Mouse (Mus musculus): ENCODE measurements around the gene Lcn2. TPM values are rescaled to one million over a fixed set of nuclear protein-coding genes. Genes with fewer than 3 reads are reported as not detected.

Lcn2 gene
- total and polyA plus RNA-seq, 3 experiments: not detected

DNA sequence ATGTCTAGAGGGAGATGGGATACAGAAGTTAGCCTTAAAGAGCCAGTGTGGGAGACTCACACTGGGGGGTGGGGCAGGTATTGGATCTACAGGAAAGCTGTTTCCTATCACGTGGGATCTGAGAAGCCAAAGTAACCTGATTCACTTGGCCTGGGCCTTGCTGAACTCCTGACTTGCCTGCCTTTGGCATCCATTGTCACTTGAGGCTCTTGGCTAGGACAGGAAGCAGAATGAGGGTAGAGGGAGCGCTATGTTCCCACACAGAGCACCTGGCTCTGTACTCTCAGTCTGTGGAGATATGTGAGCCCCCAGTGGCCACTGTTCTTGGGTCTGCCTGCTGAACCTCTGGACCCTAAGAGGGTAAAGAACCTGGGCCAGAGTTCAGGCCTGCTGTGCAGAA, 28.5 kb upstream of the Lcn2 start:
- Histone ChIP-seq H3K4me3 (replicated peaks in 1 of 3; ENCODE audit: low read depth in 2 of 3, low read length in 2 of 3, poor library complexity in 1 of 3) (no peak overlapping the region), H3K79me2 (replicated peaks; ENCODE audit: control insufficient read depth, extremely low read depth, insufficient read depth, poor library complexity, severe bottlenecking) (no peaks in the 10 kb centered on the region), H3K4me2 (ENCODE audit: insufficient read depth, low read depth, poor library complexity, severe bottlenecking) (no peak overlapping the region), H3K27ac (ENCODE audit: insufficient read depth, low read depth) (no peak overlapping the region), H3K36me3 (replicated peaks in 1 of 2; ENCODE audit: control insufficient read depth in 1 of 2, insufficient read depth in 1 of 2, low read length in 1 of 2) (peaks cover 59 to 79% of the 10 kb centered on the region in 2 experiments), H3K9ac (ENCODE audit: insufficient read depth, low read depth) (no peak overlapping the region), H3K4me1 (ENCODE audit: control insufficient read depth in 1 of 2, insufficient read depth in 2 of 2) (peaks cover 0 to 4% of the 10 kb centered on the region in 2 experiments; a peak in 2 of 4 replicates), H3K27me3 (replicated peaks) (no peaks in the 10 kb centered on the region), H3K9me3 (replicated peaks; ENCODE audit: low read length) (no peaks in the 10 kb centered on the region)
- in situ Hi-C loops (cut with MboI; ENCODE audit: low pct_ligation_motif_present, low pct_unique_long_range_greater_than_20kb, low sequenced_read_pairs) (loop anchor here (5.0 kb wide), 1 partner anchor 36 kb away; the partner anchor contains the start of genes Naif1 and Slc25a25), dilution Hi-C loops (cut with MboI; ENCODE audit: extremely low pct_ligation_motif_present, extremely low pct_unique_long_range_greater_than_20kb, low sequenced_read_pairs) (no loop called here)
- TF ChIP-seq CTCF (conservative IDR thresholded peaks at IDR 0.05 in 1 of 2, IDR thresholded peaks at IDR 0.05 in 1 of 2; ENCODE audit: low read depth in 2 of 2, low read length in 2 of 2) (no peak), MAX (IDR thresholded peaks at IDR 0.05; ENCODE audit: low read length) (no peak), MXI1 (IDR thresholded peaks at IDR 0.05; ENCODE audit: low read depth, low read length) (no peak), UBTF (IDR thresholded peaks at IDR 0.05; ENCODE audit: low read depth, low read length) (no peak), MYC (IDR thresholded peaks at IDR 0.05; ENCODE audit: low read depth, low read length) (no peak), USF2 (conservative IDR thresholded peaks at IDR 0.05; ENCODE audit: low read depth, low read length) (no peak), PAX5 (IDR thresholded peaks at IDR 0.05; ENCODE audit: low read length) (no peak), POLR2AphosphoS2 (IDR thresholded peaks at IDR 0.05; ENCODE audit: low read depth, low read length) (no peak), BHLHE40 (IDR thresholded peaks at IDR 0.05; ENCODE audit: low read depth, low read length) (no peak), NELFE (IDR thresholded peaks at IDR 0.05; ENCODE audit: low read depth, low read length) (no peak), TBP (conservative IDR thresholded peaks at IDR 0.05; ENCODE audit: low read depth, low read length) (no peak), RCOR1 (conservative IDR thresholded peaks at IDR 0.05; ENCODE audit: low read depth, low read length) (no peak), EP300 (IDR thresholded peaks at IDR 0.05; ENCODE audit: low read length) (no peak), MAZ (IDR thresholded peaks at IDR 0.05; ENCODE audit: low read depth, low read length) (no peak), RAD21 (IDR thresholded peaks at IDR 0.05; ENCODE audit: low read depth, low read length) (no peak), CHD2 (IDR thresholded peaks at IDR 0.05; ENCODE audit: low read length) (no peak), MAFK (IDR thresholded peaks at IDR 0.05; ENCODE audit: insufficient replicate concordance, low read length) (no peak)
- DNase-seq (ENCODE audit: extremely low read depth): no peak

- H3K27ac ChIP-seq (ENCODE audit: insufficient read depth, low read depth): no peak overlapping the region
Observed at GRCm38 (mm10) chr2:32415801-32416200, 27.7 kb upstream of the Lcn2 start.

More at GRCm38 (mm10) chr2:32415801-32416200, 27.7 kb upstream of the Lcn2 start:
- H3K9ac ChIP-seq (ENCODE audit: insufficient read depth, low read depth): no peak overlapping the region
- H3K4me3 ChIP-seq (replicated peaks in 1 of 3; ENCODE audit: low read depth in 2 of 3, low read length in 2 of 3, poor library complexity in 1 of 3): no peak overlapping the region
- no peaks in the 10 kb centered on the region for H3K27me3 ChIP-seq (replicated peaks)
- TF ChIP-seq EP300 (IDR thresholded peaks at IDR 0.05; ENCODE audit: low read length) (no peak), TBP (conservative IDR thresholded peaks at IDR 0.05; ENCODE audit: low read depth, low read length) (no peak)
- dilution Hi-C loops (cut with MboI; ENCODE audit: extremely low pct_ligation_motif_present, extremely low pct_unique_long_range_greater_than_20kb, low sequenced_read_pairs): no loop called here
- peaks cover 58 to 74% of the 10 kb centered on the region in 2 experiments for H3K36me3 ChIP-seq (replicated peaks in 1 of 2; ENCODE audit: control insufficient read depth in 1 of 2, insufficient read depth in 1 of 2, low read length in 1 of 2)
- no peaks in the 10 kb centered on the region for H3K9me3 ChIP-seq (replicated peaks; ENCODE audit: low read length)
- H3K4me1 ChIP-seq (ENCODE audit: control insufficient read depth in 1 of 2, insufficient read depth in 2 of 2): no peaks in the 10 kb centered on the region
- in situ Hi-C loops (cut with MboI; ENCODE audit: low pct_ligation_motif_present, low pct_unique_long_range_greater_than_20kb, low sequenced_read_pairs): loop anchor here (5.0 kb wide), 1 partner anchor 36 kb away; the partner anchor contains the start of genes Naif1 and Slc25a25
- no peak overlapping the region for H3K4me2 ChIP-seq (ENCODE audit: insufficient read depth, low read depth, poor library complexity, severe bottlenecking)
- no peaks in the 10 kb centered on the region for H3K79me2 ChIP-seq (replicated peaks; ENCODE audit: control insufficient read depth, extremely low read depth, insufficient read depth, poor library complexity, severe bottlenecking)
- DNase-seq (ENCODE audit: extremely low read depth): no peak
